Mouse (Mus musculus): Measurements from ENCODE around the gene Rab31.

Rab31 gene

DNA sequence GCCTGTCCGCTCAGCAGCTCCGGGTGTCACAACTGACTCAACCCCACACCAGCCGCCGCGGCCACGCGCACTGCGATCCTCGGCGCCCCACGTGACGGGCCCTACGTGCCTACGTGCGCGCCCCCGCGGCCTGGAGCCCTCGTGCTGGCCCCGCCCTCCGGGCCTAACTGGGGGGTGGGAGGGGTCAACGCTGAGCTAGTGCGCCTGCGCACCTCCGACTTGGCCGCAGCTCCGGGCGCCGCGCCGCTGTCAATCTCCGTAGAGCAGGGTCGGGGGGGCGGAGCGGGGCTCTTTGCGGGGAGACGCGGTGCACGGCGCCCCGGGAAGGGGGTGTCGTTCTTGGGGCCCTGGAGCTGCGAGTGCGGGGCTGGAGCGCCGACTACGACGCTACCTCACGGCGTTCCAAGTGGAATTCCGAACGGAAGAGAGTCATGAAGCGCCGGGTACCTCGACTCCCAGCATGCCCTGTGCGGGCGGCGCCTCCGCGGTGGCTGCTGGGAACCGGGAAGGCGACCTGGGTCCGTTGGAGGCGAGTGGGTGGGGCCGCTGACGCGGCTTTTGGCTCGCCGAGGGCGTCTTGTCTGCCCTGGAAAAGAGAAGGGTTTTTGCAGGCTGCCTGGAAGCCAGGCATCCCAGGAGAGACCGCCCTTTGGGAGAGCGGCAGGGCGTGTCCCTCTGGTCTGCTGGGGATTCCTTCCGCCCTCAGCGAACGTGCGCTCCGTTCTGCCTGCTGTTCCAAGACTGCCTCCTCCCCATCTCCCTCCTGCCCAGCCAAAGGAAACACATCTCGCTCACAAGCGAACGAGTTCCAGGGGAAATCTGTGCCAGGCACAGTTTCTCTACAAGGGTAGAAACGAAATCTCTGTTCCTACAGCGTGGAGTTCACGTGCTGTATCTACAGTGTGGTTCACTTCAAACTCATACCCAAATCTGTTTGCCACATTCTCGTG is 158.8 kb downstream of the Rab31 start, which contains the start of gene Vapa:
Vapa (minus strand) TSS at position 93 of the 950 bp plus-strand sequence.
- DNase-seq, result peak; percentile 99

GRCm38 (mm10) chr17:65613142-65613462 is 159.4 kb downstream of the Rab31 start:
- DNase-seq, result no peak

GRCm38 (mm10) chr17:65612391-65613141 is 160.0 kb downstream of the Rab31 start:
- DNase-seq, result peak; percentile 54

- DNase-seq, result no peak
Measured at GRCm38 (mm10) chr17:65611721-65612120, 160.8 kb downstream of the Rab31 start.

DNA sequence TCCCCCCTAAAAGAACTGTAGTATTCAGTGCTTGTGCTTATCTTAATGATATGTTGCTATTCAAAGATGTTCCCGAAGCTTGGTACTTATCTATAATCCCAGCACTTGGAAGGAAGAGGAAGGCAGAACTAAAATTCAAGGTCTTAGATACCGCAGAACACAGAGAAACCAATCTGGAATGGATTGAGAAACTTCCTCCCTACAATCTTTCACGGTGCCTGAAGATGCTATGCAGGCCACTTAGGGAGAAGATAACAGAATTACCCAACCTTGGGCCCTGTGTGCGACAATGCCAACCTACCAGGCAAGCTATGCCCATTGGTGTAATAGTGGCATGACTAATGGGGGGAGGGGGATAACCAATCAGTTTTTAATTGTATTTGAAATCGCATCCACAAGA is 163.8 kb downstream of the Rab31 start:
- DNase-seq, result no peak

- DNase-seq, result no peak
Measured at GRCm38 (mm10) chr17:65608312-65608687, 164.3 kb downstream of the Rab31 start.

GRCm38 (mm10) chr17:65607574-65608311 is 164.8 kb downstream of the Rab31 start:
- no peak for DNase-seq

DNA sequence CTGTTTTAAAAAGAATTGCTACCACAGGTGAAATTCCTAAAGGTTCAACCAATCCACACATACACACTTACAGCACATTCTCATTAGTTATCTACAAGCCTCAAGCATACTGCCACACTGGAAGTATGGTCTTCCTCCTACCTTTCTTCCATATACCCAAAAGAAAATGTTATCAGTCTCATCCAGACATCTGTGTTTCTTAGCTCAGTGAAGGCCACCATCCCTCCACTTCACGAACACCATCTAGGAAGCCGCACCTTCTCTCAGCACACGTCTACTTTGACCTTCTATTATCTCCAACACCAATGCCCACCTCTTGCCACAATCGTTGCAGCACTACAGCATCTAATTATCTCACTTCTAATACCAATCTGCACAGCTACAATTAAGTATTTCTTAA is 166.5 kb downstream of the Rab31 start:
- DNase-seq, result no peak

GRCm38 (mm10) chr17:65604892-65605291 is 167.7 kb downstream of the Rab31 start:
- DNase-seq, result no peak

DNA sequence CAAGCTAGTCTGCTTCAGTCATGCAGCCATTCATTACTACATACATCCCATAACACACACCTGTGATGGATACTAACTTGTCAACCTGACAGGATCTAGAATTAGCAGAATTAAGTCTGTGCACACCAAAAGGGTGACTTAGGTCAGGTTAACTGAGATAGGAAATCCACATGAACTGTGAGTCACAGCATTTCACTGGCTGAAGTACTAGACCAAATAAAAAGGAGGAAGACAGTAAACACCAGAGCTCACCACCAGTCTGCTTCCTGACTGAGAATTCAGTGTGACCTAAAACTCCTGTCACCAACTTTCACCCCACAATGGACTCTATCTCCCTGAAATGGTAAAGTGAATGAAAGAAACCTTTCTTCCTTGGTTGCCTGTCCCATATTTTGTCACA is 168.2 kb downstream of the Rab31 start:
- no peak for DNase-seq
